Mouse (Mus musculus) lung, postnatal 10 days (tissue): ENCODE measurements around the gene Exosc8.

Source experiments
- DNase-seq: peaks from one replicate; pipeline ENCODE4 v3.0.0; 2021

The Exosc8 gene

GRCm38 (mm10) chr3:54735247-54736046 is at the start of gene Exosc8, which contains the start of gene Alg5:
Gene Exosc8, minus strand, starts transcription at chr3:54735393.
Gene Alg5, plus strand, starts transcription at chr3:54735539.
- DNase-seq, result peak; percentile 91

DNA sequence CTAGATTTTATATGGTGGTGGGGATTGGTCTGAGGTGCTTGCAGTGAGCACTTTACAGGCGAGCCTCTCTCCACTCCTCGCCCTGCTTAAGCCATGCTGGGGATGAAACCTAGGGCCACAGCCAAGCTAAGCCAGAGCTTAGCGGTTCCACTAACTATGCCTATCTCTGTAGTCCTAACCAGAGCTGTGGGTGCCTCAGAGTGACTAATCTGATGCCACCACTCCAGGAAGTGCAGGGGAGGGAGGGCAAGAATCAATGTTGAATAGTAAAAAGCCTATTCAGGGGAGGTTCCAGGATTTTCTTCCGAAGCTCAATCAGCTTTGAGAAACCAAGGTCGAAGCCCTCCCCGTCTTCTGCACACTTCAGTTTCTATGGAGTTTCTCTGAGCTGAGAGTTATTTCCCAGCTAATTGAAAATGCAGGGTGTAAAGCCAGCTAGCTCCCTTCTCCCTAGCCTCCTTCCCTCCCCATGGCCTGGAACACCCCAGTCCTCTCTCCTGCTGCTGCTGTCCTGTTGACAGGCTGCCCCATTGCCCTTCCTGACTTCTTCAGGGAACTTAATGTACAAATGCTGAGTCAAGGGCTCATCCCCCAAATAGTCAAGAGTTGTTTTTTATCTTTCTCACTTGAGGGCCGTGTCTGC is 40.9 kb upstream of the Exosc8 start:
- no peak for DNase-seq

GRCm38 (mm10) chr3:54773613-54774012 is 38.4 kb upstream of the Exosc8 start:
- no peak for DNase-seq

DNA sequence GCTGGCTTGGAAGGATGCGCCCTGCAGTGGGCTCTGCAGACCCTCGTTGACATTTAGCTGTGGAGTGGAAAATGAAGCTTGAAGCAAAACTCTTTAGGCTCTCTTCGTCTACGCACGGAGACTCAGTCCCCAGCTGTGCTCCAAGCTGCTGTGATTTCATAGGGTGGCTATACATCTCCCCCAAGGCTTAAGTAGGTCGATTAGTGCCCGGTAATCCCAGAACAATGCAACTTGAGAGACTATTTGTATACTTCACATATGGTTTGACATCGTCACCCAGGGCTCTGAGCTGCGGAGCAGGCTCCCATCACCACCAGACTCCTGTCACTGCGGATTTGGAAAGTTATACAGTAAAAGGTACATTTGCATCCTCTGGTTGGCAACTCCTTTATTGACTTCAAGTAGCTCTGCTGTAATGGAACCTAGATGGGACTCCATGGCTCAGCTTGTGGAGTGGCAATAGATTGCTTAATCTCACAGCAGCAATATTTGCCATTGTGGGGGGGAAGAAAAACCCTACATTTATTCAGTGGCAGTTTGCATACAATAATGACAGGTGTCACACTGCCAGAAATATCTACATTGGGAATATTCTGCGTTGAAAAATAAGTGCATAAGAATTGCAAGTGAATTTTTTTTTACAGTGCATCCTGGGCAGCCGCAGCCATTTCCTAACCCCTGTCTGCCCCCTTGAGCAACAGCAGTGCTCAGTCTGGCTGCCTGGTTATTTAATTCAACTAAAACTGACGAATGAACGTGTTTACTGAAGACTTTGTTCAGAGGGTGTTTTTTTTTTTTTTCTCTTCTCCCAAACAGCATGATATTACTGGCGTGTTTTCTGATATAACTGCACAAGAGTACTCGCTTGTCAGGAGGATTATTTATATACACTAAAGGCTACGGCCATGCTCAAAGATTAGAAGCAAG is 34.4 kb upstream of the Exosc8 start:
- no peak for DNase-seq

- DNase-seq, result no peak
These were observed 33.4 kb upstream of the Exosc8 start for GRCm38 (mm10) chr3:54768592-54768991.

- no peak for DNase-seq
These were observed 31.6 kb upstream of the Exosc8 start for GRCm38 (mm10) chr3:54766811-54767210.

- no peak for DNase-seq
These were observed 30.8 kb upstream of the Exosc8 start for GRCm38 (mm10) chr3:54766034-54766433.

GRCm38 (mm10) chr3:54765521-54765920 is 30.3 kb upstream of the Exosc8 start:
- peak; percentile 34 for DNase-seq

DNA sequence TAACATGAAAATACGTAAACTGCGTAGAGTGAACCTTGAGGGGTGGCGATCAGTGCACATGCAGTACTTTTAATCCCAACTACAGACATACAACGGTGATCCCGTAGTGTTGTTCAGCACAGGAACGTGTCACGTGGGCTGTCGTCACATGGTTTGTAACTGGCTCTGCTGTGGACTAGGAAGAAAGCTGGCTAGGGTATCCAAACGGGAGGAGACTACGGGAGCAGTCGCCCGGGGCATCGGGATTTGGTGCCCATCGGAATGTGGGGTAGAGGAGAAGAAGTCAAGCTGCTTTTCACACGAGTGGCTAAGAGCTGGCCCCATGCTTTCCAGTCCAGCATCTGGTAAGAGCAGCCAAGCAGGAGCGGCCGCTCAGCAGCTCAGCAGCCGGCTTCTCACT is 29.2 kb upstream of the Exosc8 start:
- peak; percentile 67 for DNase-seq

GRCm38 (mm10) chr3:54761258-54761657 is 26.1 kb upstream of the Exosc8 start:
- peak; percentile 45 for DNase-seq

DNA sequence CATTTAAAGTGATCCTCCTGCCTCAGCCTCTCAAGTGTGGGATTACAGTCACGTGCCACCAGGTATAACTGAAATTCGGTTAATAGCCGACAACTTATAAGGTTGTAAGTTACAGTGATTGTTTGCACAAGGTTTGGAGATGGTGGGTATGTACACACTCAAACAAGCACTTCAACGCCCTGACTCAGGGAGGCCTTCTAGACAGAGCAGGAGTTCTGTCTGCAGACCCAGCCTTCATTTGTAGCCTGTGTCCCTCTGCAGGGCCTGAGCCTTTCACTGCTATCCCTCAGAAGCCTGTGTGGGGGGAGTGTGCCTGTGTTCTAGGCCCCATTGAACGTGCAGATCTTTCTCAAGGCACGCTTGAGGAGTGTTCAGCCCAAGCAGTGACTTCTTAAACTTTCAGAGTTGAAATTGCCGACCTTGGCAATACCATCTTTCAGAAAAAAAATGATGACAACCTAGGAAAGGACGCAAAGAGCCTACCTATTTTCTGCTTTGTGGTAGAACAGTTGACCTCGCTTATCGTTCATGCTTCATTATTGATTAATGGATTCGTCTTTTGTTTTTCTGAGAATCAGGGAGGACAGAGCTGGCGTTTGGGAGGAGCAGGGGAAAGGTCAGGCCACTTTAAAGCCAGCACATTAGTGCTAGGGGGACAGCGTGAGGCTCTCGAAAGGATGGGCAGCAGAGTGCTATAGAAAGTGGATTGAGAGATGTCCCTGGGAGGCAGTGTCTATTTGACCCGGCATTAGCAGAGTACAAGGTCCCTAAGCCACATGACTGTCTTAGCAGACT is 25.3 kb upstream of the Exosc8 start:
- DNase-seq, result no peak

DNA sequence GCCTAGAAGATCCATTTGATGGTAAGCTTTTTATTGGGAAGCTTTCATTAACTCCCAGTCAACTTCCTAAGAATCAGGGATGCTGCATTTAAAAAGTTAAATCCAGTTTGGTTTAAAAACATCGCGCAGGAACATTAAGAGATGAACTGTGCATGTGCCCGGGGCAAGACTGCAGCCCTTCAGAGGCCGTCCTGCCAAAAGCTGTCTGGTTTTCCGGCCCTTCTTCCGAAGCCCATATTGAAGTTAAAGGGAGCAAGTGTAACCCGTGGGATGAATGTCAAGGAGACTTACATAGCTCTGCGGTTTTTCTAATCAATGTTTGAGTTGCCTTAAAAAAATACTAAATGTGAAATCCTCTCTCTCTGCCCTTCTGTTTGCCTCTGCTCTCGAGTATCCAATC is 24.0 kb upstream of the Exosc8 start:
- no peak for DNase-seq

DNA sequence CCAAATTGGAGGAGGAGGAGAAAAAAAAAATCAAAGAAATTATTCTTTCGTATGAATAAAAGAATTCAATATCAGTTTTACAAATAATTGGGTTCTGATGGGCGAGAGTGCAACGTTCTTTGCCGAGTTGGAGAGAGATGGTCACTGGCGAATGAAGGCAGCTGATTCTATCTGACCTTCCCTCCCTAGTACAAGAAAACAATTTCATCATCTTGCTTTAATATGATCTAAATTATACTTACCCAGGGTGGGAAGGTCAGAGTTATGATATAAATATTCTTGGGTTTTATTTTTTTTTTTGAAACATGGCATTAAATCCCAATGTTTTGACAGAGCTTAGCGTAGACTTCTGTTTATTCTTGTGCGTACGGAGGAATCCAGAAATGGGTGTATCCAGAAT is 22.3 kb upstream of the Exosc8 start:
- no peak for DNase-seq

- DNase-seq, result peak; percentile 59
These were observed 20.9 kb upstream of the Exosc8 start for GRCm38 (mm10) chr3:54756058-54756457.

- peak; percentile 70 for DNase-seq
These were observed 20.2 kb upstream of the Exosc8 start, which contains the start of gene Smad9 for GRCm38 (mm10) chr3:54755145-54756041. Gene Smad9, plus strand, starts transcription at chr3:54755582.

- DNase-seq, result no peak
These were observed 18.2 kb upstream of the Exosc8 start for GRCm38 (mm10) chr3:54753411-54753810.

DNA sequence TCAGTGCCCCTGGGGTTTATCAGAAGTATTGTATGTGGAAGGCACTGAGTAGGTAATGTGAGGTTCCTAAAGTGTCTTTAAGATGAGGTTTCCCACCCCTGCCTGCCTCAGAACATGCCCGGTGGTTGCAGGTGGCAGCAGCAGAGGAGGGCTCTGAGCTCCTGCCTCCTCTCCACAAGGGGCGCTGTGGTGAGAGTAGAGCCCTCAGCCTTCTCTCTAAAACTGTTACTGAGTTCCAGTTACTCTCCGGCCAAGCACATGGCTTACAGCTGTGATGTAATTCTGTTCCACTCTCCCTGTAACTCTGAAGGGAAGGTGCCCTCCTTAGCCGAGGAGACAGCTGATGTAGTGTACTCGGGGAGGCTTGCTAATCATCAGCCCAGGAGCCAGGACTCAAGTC is 10.6 kb upstream of the Exosc8 start:
- peak; percentile 48 for DNase-seq

DNA sequence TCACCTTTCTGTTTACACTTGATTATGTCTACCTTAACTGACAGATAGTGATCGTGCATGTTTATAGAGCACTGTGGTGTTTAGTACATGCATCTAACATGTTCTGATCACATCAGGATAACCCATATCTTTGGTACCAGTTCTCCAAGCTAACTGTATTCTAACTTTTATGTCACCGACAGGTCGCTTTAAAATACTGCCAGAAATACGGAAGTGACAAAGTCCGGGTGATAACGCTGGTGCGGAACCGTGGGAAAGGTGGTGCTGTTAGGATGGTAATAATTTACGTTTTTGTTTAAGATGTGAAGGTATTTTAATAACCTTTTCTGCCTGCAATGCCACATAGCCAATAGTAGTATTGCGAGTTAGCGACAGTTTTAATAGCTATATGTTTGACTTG is 6.8 kb upstream of the Exosc8 start:
- DNase-seq, result no peak

GRCm38 (mm10) chr3:54737317-54737716 is 2.1 kb upstream of the Exosc8 start:
- DNase-seq, result no peak

- DNase-seq, result peak; percentile 12
These were observed 1.1 kb upstream of the Exosc8 start for GRCm38 (mm10) chr3:54736101-54736927.
